Mouse (Mus musculus): ENCODE measurements at regions not wholly inside any gene's neighbourhood (a gene's known extent, or its start where the extent isn't known, plus 50 kb on each side); places are given as distances from the start of the nearest gene placed in this dataset.
A peak's percentile ranks its signal among the peaks of the same experiment; 100 is the strongest.

- ATAC-seq (ENCODE audit: low read depth) = no peak
- Histone ChIP-seq H3K4me3 (ENCODE audit: low read depth, low read length) (no peak overlapping the region), H3K4me2 (ENCODE audit: low read depth, low read length) (no peak overlapping the region), H3K36me3 (ENCODE audit: control insufficient read depth, insufficient read depth, low read length) (no peaks in the 10 kb centered on the region), H3K27me3 (replicated peaks; ENCODE audit: control insufficient read depth, insufficient read depth, low read length) (no peaks in the 10 kb centered on the region), H3K27ac (replicated peaks; ENCODE audit: low read depth, low read length) (no peak overlapping the region), H3K9me3 (ENCODE audit: control insufficient read depth, low read length) (no peaks in the 10 kb centered on the region), H3K9ac (ENCODE audit: low read depth, low read length) (no peak overlapping the region), H3K4me1 (ENCODE audit: control insufficient read depth, insufficient read depth, low read length) (peaks cover 3% of the 10 kb centered on the region; the same call in 1 of the 2 replicates)
- WGBS = 84% methylated on average over 4 of the region's 4 CpGs
- no peak for DNase-seq (ENCODE audit: low spot score)
Measured at GRCm38 (mm10) chr3:49096118-49096517, 661.0 kb downstream of the Pcdh18 start.

DNA sequence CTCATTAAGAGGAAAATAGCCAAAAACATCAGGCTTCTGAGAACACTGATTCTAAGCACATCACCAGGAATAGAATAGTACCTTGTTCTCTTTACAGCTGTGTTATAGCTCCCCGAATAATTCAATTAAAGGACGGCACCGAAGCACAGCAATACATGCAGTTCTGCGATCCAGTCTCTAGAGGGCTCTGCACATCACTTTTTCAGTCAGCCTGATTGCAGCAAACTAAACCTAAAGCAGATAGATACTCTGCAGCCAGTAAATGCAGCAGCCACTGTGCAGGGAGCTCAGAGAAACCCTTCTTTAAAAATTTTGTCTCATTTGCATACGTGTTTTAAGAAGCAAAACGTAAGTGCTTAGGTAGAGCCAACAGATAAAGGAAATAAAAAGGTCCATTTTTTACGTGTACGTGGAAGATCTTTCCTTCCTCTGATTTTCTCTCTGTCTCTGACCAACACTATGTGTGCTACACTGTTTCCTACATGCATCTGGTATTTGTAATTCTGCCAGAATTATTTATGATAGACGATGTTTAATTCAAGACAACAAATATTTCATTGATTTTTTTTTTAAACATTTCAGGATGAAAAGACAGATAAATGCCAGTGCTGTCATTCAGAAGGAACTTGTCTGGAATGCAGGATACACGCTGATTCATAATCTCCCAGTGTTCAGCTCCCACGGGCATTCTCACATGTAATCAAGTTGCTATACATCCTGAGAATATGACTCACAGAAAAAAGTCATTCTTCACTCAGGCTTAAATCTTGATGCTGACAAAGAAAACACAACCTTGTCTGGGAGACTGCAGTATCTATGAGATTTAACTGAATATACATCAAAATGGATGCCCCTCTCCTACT is 663.1 kb downstream of the Pcdh18 start:
- Histone ChIP-seq H3K27ac (replicated peaks; ENCODE audit: low read depth, low read length) (no peak overlapping the region), H3K4me1 (ENCODE audit: control insufficient read depth, insufficient read depth, low read length) (peaks cover 3% of the 10 kb centered on the region; the same call in 1 of the 2 replicates)
- ATAC-seq (ENCODE audit: low read depth) = peak; percentile 72; the same call in 1 of the 2 replicates

DNA sequence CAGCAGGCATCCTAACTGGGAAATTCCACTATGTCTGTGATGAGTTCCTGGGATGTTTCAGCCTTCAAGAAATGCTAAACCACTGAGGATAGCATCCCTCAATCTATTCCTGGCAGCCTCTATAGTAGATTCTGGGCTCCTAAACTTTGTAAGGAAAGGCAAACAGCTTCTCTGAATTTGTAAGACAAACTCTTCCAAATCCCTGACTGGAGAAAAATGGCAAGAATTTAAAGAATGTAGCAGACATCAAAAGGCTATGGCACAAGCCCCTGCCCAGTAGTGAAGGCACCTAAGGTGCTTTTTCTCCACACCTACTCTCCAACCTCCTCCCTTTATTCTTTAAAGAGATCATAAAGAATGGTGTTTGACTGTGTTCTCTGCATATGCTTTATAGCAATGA is 688.3 kb downstream of the Pcdh18 start:
- Histone ChIP-seq H3K27me3 (replicated peaks; ENCODE audit: control insufficient read depth, insufficient read depth, low read length) (no peaks in the 10 kb centered on the region), H3K4me1 (ENCODE audit: control insufficient read depth, insufficient read depth, low read length) (no peaks in the 10 kb centered on the region), H3K4me2 (ENCODE audit: low read depth, low read length) (no peak overlapping the region), H3K9ac (ENCODE audit: low read depth, low read length) (no peak overlapping the region), H3K36me3 (ENCODE audit: control insufficient read depth, insufficient read depth, low read length) (no peaks in the 10 kb centered on the region), H3K27ac (replicated peaks; ENCODE audit: low read depth, low read length) (no peak overlapping the region), H3K4me3 (ENCODE audit: low read depth, low read length) (no peak overlapping the region), H3K9me3 (ENCODE audit: control insufficient read depth, low read length) (no peaks in the 10 kb centered on the region)
- no peak for DNase-seq (ENCODE audit: low spot score)
- no peak for ATAC-seq (ENCODE audit: low read depth)

More for the DNA sequence above, 663.1 kb downstream of the Pcdh18 start:
- H3K9ac ChIP-seq (ENCODE audit: low read depth, low read length) = no peak overlapping the region
- H3K27me3 ChIP-seq (replicated peaks; ENCODE audit: control insufficient read depth, insufficient read depth, low read length) = no peaks in the 10 kb centered on the region
- no peak overlapping the region for H3K4me3 ChIP-seq (ENCODE audit: low read depth, low read length)
- WGBS = 17% methylated on average over 11 of the region's 11 CpGs
- no peaks in the 10 kb centered on the region for H3K9me3 ChIP-seq (ENCODE audit: control insufficient read depth, low read length)
- peak overlapping the region; percentile 34 for H3K4me2 ChIP-seq (ENCODE audit: low read depth, low read length)
- DNase-seq (ENCODE audit: low spot score) = peak; percentile 82
- no peaks in the 10 kb centered on the region for H3K36me3 ChIP-seq (ENCODE audit: control insufficient read depth, insufficient read depth, low read length)

- Histone ChIP-seq H3K27ac (replicated peaks; ENCODE audit: low read depth, low read length) (no peak overlapping the region), H3K9ac (ENCODE audit: low read depth, low read length) (no peak overlapping the region), H3K4me1 (ENCODE audit: control insufficient read depth, insufficient read depth, low read length) (no peaks in the 10 kb centered on the region), H3K4me2 (ENCODE audit: low read depth, low read length) (no peak overlapping the region), H3K9me3 (ENCODE audit: control insufficient read depth, low read length) (no peaks in the 10 kb centered on the region), H3K36me3 (ENCODE audit: control insufficient read depth, insufficient read depth, low read length) (no peaks in the 10 kb centered on the region), H3K4me3 (ENCODE audit: low read depth, low read length) (no peak overlapping the region), H3K27me3 (replicated peaks; ENCODE audit: control insufficient read depth, insufficient read depth, low read length) (no peaks in the 10 kb centered on the region)
- DNase-seq (ENCODE audit: low spot score) (no peak), ATAC-seq (ENCODE audit: low read depth) (no peak)
- WGBS = 78% methylated on average over 9 of the region's 9 CpGs
Measured at GRCm38 (mm10) chr3:49062081-49062480, 695.0 kb downstream of the Pcdh18 start.

- Histone ChIP-seq H3K36me3 (ENCODE audit: control insufficient read depth, insufficient read depth, low read length) (no peaks in the 10 kb centered on the region), H3K27me3 (replicated peaks; ENCODE audit: control insufficient read depth, insufficient read depth, low read length) (no peaks in the 10 kb centered on the region), H3K4me1 (ENCODE audit: control insufficient read depth, insufficient read depth, low read length) (no peaks in the 10 kb centered on the region), H3K4me3 (ENCODE audit: low read depth, low read length) (no peak overlapping the region), H3K4me2 (ENCODE audit: low read depth, low read length) (no peak overlapping the region), H3K9ac (ENCODE audit: low read depth, low read length) (no peak overlapping the region), H3K27ac (replicated peaks; ENCODE audit: low read depth, low read length) (no peak overlapping the region), H3K9me3 (ENCODE audit: control insufficient read depth, low read length) (no peaks in the 10 kb centered on the region)
- WGBS = 55% methylated on average over 5 of the region's 5 CpGs
- peak; percentile 77 for DNase-seq (ENCODE audit: low spot score)
- ATAC-seq (ENCODE audit: low read depth) = 0 out of 2 replicates have a peak, but pooled peaks have one; percentile 55
Measured at GRCm38 (mm10) chr3:49032981-49033380, 724.1 kb downstream of the Pcdh18 start.

- DNase-seq (ENCODE audit: low spot score) = peak; percentile 55
- 60% methylated on average over 6 of the region's 6 CpGs for WGBS
Measured at GRCm38 (mm10) chr3:49009211-49009967, 747.7 kb downstream of the Pcdh18 start.

More at GRCm38 (mm10) chr3:49009211-49009967, 747.7 kb downstream of the Pcdh18 start:
- no peak overlapping the region for H3K4me2 ChIP-seq (ENCODE audit: low read depth, low read length)
- no peak overlapping the region for H3K4me3 ChIP-seq (ENCODE audit: low read depth, low read length)
- no peaks in the 10 kb centered on the region for H3K27me3 ChIP-seq (replicated peaks; ENCODE audit: control insufficient read depth, insufficient read depth, low read length)
- no peak for ATAC-seq (ENCODE audit: low read depth)
- no peaks in the 10 kb centered on the region for H3K4me1 ChIP-seq (ENCODE audit: control insufficient read depth, insufficient read depth, low read length)
- H3K36me3 ChIP-seq (ENCODE audit: control insufficient read depth, insufficient read depth, low read length) = no peaks in the 10 kb centered on the region
- H3K9me3 ChIP-seq (ENCODE audit: control insufficient read depth, low read length) = no peaks in the 10 kb centered on the region
- no peak overlapping the region for H3K9ac ChIP-seq (ENCODE audit: low read depth, low read length)
- H3K27ac ChIP-seq (replicated peaks; ENCODE audit: low read depth, low read length) = no peak overlapping the region

Data from embryonic facial prominence, embryonic 14.5 days (tissue).